Mouse (Mus musculus) embryonic fibroblast, embryonic 13.5 days (primary cell): Measurements from ENCODE around the gene Gpr146.

Experiments
- CTCF ChIP-seq: IDR thresholded peaks from 2 replicates; pipeline ENCODE4 v1.5.1; 2011; ENCODE audit warnings: mild to moderate bottlenecking, control low read depth, low read length, moderate library complexity, borderline replicate concordance; ENCODE audit not compliant: insufficient read depth
- POLR2A ChIP-seq: IDR thresholded peaks from 2 replicates; pipeline ENCODE4 v1.6.1; 2011; ENCODE audit warnings: low read depth, mild to moderate bottlenecking, control low read depth, low read length, moderate library complexity

DNA sequence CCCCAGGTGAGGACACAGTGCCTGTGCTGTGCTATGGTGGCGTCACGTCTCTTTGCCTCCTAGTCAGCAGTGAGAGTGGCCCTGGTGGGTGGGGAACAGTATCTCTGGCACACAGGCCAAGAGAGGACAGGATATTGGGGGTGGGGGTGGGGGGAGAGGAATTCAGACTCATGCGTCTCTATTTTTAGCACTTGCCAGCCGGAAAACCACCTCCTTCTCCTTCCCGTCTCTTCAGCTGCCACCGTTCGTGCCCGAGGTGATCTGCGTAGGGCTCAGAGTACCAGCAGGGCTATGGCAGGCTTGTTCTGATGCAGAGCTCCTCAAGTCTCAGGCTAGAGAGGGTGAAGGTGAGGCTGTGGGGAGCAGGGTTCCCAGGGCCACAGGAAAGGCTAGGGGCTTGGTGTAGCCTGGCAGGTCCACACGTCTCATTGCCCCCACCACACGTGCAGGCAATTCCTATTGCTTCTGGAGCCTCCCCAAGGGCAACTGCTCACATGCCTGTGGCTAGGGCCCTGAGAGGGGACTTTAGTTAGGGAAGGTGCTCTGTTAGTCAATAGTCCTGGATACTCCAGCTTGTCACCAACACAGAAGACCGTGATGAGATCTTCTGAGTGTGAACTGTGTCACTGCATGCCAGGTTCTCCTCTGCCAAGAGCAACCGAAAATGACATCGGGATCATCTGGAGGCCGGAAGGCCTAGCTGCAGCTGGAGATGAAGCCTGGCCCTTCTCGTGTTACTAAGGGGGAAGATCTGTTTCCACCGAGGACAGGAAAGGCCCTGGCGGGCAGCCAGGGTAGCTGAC, at the start of gene Gpr146:
- TF ChIP-seq CTCF (no peak), POLR2A (no peak)
